Mouse (Mus musculus) heart, embryonic 12.5 days (tissue): ENCODE data around the gene Soat1. TPM values are rescaled to one million over a fixed set of nuclear protein-coding genes. Genes with fewer than 3 reads are reported as not detected.
"Not testable (repeated sequence)": the region's sequence is repeated elsewhere in the genome, so short reads cannot be mapped to it uniquely, and the experiment has no call there.

Experiments used
- ATAC-seq: fragments of 200-750 bp; cut with Nextera tagmentation; 2 replicates; pipeline ENCODE4 v1.8.0; 2017; ENCODE audit warnings: moderate TSS enrichment, moderate library complexity; ENCODE audit not compliant: insufficient number of reproducible peaks, low FRiP score
- H3K27ac ChIP-seq: fragments of 300-500 bp; sonication (generic); 2 replicates; pipeline ENCODE4 v1.5.1; 2016; ENCODE audit warnings: mild to moderate bottlenecking, moderate library complexity; ENCODE audit not compliant: poor library complexity, severe bottlenecking
- H3K27me3 ChIP-seq: fragments of 300-500 bp; sonication (generic); replicated peaks from 2 replicates; pipeline ENCODE4 v1.6.1; 2016; ENCODE audit warnings: mild to moderate bottlenecking, moderate library complexity
- H3K36me3 ChIP-seq: fragments of 300-500 bp; sonication (generic); 2 replicates; pipeline ENCODE4 v1.6.1; 2016; ENCODE audit warnings: mild to moderate bottlenecking, moderate library complexity
- H3K4me1 ChIP-seq: fragments of 300-500 bp; sonication (generic); replicated peaks from 2 replicates; pipeline ENCODE4 v1.6.1; 2016; ENCODE audit warnings: mild to moderate bottlenecking
- H3K4me2 ChIP-seq: fragments of 300-500 bp; sonication (generic); 2 replicates; pipeline ENCODE4 v1.6.1; 2016; ENCODE audit warnings: mild to moderate bottlenecking, moderate library complexity
- H3K4me3 ChIP-seq: fragments of 300-500 bp; sonication (generic); 2 replicates; pipeline ENCODE4 v1.5.1; 2016; ENCODE audit warnings: mild to moderate bottlenecking
- H3K9ac ChIP-seq: fragments of 300-500 bp; sonication (generic); 2 replicates; pipeline ENCODE4 v1.6.1; 2016; ENCODE audit warnings: mild to moderate bottlenecking, moderate library complexity
- H3K9me3 ChIP-seq: fragments of 300-500 bp; sonication (generic); replicated peaks from 2 replicates; pipeline ENCODE4 v1.6.1; 2016; ENCODE audit warnings: mild to moderate bottlenecking, moderate library complexity
- WGBS: fragments of 180-500 bp; shearing (Covaris S2); methylation state at CpG from one replicate; pipeline ENCODE4 v1.1.7; 2016; 5-methylcytosine and 5-hydroxymethylcytosine counted together
- polyA plus RNA-seq: library from polyadenylated mRNA; unstranded; fragments of >200 nt; fragmentation: Nextera tagmentation; extraction: Ambion mirVana; gene quantifications from 2 replicates; pipeline ENCODE4 v1.2.1, GENCODE M21; 2016

Soat1 gene
- 48.3 and 48.9 TPM in 2 replicates for polyA plus RNA-seq

GRCm38 (mm10) chr1:156473961-156474503 lies at the start of gene Soat1:
TSS of gene Soat1 (minus strand) at chr1:156474331.
- H3K9ac ChIP-seq: peak within 1 kb of the TSS; percentile 90
- peak within 1 kb of the TSS; percentile 90 for H3K27ac ChIP-seq
- WGBS: 0% methylated on average over 44 of the region's 46 CpGs
- H3K36me3 ChIP-seq: peaks cover 8% of the 10 kb centered on the region
- ATAC-seq: peak; percentile 92
- H3K4me1 ChIP-seq: peaks cover 16% of the 10 kb centered on the region
- H3K27me3 ChIP-seq: no peaks in the 10 kb centered on the region
- H3K4me2 ChIP-seq: peak within 1 kb of the TSS; percentile 84
- H3K4me3 ChIP-seq: peak within 1 kb of the TSS; percentile 98
- peaks cover 4% of the 10 kb centered on the region; the same call in 1 of the 2 replicates for H3K9me3 ChIP-seq

GRCm38 (mm10) chr1:156523842-156524241 lies 49.7 kb upstream of the Soat1 start, which contains the start of gene Gm10031:
TSS of gene Gm10031 (plus strand) at chr1:156524012.
- 0 out of 2 replicates have a peak, but pooled peaks have one; percentile 72 for ATAC-seq
- not testable (repeated sequence) for H3K4me3 ChIP-seq, H3K4me1 ChIP-seq, H3K9ac ChIP-seq, H3K4me2 ChIP-seq, H3K36me3 ChIP-seq, H3K27me3 ChIP-seq, H3K9me3 ChIP-seq, H3K27ac ChIP-seq
- WGBS: 91% methylated on average over 22 of the region's 22 CpGs

- Histone ChIP-seq H3K36me3 (no peaks in the 10 kb centered on the region), H3K4me3 (no peak overlapping the region), H3K9ac (no peak overlapping the region), H3K27ac (no peak overlapping the region), H3K27me3 (no peaks in the 10 kb centered on the region), H3K9me3 (no peaks in the 10 kb centered on the region), H3K4me1 (no peaks in the 10 kb centered on the region), H3K4me2 (no peak overlapping the region)
- ATAC-seq: no peak
- WGBS: 75% methylated on average over 15 of the region's 15 CpGs
These were observed 47.8 kb upstream of the Soat1 start for GRCm38 (mm10) chr1:156521796-156522517.

GRCm38 (mm10) chr1:156520136-156520780 lies 46.1 kb upstream of the Soat1 start:
- Histone ChIP-seq H3K27me3 (no peaks in the 10 kb centered on the region), H3K4me3 (no peak overlapping the region), H3K27ac (no peak overlapping the region), H3K9me3 (no peaks in the 10 kb centered on the region), H3K4me1 (no peaks in the 10 kb centered on the region), H3K9ac (no peak overlapping the region), H3K4me2 (no peak overlapping the region), H3K36me3 (no peaks in the 10 kb centered on the region)
- ATAC-seq: no peak
- WGBS: 73% methylated on average over 3 of the region's 3 CpGs

GRCm38 (mm10) chr1:156507753-156508152 lies 33.6 kb upstream of the Soat1 start:
- Histone ChIP-seq H3K9me3 (no peaks in the 10 kb centered on the region; the same call in 1 of the 2 replicates), H3K4me2 (no peak overlapping the region), H3K9ac (no peak overlapping the region), H3K36me3 (no peaks in the 10 kb centered on the region), H3K27ac (no peak overlapping the region), H3K4me3 (no peak overlapping the region), H3K27me3 (no peaks in the 10 kb centered on the region), H3K4me1 (no peaks in the 10 kb centered on the region)
- WGBS: 82% methylated on average over 3 of the region's 3 CpGs
- no peak for ATAC-seq

DNA sequence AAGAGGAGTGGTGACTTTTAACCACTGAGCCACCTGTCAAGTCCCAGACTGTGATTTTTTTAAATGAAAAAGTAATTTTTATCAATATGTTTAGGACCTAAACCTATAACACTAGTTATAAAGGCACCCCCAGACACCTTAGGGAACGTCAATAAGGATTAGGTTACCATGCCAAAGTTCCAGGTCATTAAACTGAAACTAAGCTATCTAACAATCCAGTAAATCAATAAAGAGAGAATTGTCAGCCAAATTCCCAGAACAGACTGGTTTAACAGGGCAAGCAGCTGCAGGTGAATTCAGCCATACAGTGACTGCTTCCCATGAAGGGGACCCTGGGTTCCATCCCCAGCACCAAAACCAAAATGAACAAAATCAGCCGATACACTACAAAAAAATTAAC lies 31.8 kb upstream of the Soat1 start:
- no peak for ATAC-seq
- H3K27ac ChIP-seq: no peak overlapping the region
- no peak overlapping the region for H3K4me2 ChIP-seq
- no peaks in the 10 kb centered on the region for H3K4me1 ChIP-seq
- no peaks in the 10 kb centered on the region for H3K27me3 ChIP-seq
- no peak overlapping the region for H3K9ac ChIP-seq
- H3K9me3 ChIP-seq: no peaks in the 10 kb centered on the region; the same call in 1 of the 2 replicates
- no peak overlapping the region for H3K4me3 ChIP-seq
- no peaks in the 10 kb centered on the region for H3K36me3 ChIP-seq
- WGBS: 86% methylated on average over 2 of the region's 2 CpGs

- Histone ChIP-seq H3K27me3 (no peaks in the 10 kb centered on the region), H3K9me3 (no peaks in the 10 kb centered on the region; the same call in 1 of the 2 replicates), H3K9ac (no peak overlapping the region), H3K4me2 (no peak overlapping the region), H3K27ac (no peak overlapping the region), H3K36me3 (no peaks in the 10 kb centered on the region), H3K4me3 (no peak overlapping the region), H3K4me1 (no peaks in the 10 kb centered on the region)
- WGBS: 65% methylated on average over 5 of the region's 5 CpGs
- no peak for ATAC-seq
These were observed 30.9 kb upstream of the Soat1 start for GRCm38 (mm10) chr1:156504945-156505523.

GRCm38 (mm10) chr1:156496910-156497309 lies 22.8 kb upstream of the Soat1 start:
- H3K9me3 ChIP-seq: peaks cover 3% of the 10 kb centered on the region; the same call in 1 of the 2 replicates
- ATAC-seq: no peak
- no peaks in the 10 kb centered on the region for H3K36me3 ChIP-seq
- 77% methylated on average over 5 of the region's 5 CpGs for WGBS
- H3K27ac ChIP-seq: no peak overlapping the region
- H3K4me2 ChIP-seq: no peak overlapping the region
- H3K4me3 ChIP-seq: no peak overlapping the region
- H3K27me3 ChIP-seq: no peaks in the 10 kb centered on the region
- H3K9ac ChIP-seq: no peak overlapping the region
- no peaks in the 10 kb centered on the region for H3K4me1 ChIP-seq

DNA sequence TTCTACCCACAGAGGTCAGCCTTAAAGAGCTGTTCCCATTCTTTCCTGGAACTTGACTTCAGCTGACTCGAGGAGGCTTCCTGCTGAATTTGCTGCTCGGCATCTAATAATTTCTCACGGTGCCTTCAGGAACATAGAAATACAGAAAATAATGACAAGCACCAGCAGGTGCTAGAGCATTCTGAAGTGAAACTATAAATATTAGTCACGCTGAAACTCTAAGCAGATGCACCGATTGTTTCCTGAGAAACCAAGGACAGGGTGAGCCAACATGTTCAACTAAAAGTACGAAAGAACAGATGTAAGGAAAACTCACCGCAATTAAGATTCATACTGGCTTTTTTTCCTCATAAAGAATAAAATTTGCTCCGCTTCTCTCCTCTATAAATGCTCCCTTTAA lies 20.9 kb upstream of the Soat1 start:
- no peaks in the 10 kb centered on the region for H3K36me3 ChIP-seq
- 85% methylated on average over 8 of the region's 8 CpGs for WGBS
- H3K4me2 ChIP-seq: no peak overlapping the region
- H3K9ac ChIP-seq: no peak overlapping the region
- H3K4me3 ChIP-seq: no peak overlapping the region
- H3K27me3 ChIP-seq: no peaks in the 10 kb centered on the region
- H3K27ac ChIP-seq: no peak overlapping the region
- H3K9me3 ChIP-seq: peaks cover 3% of the 10 kb centered on the region; the same call in 1 of the 2 replicates
- ATAC-seq: no peak
- no peaks in the 10 kb centered on the region for H3K4me1 ChIP-seq

DNA sequence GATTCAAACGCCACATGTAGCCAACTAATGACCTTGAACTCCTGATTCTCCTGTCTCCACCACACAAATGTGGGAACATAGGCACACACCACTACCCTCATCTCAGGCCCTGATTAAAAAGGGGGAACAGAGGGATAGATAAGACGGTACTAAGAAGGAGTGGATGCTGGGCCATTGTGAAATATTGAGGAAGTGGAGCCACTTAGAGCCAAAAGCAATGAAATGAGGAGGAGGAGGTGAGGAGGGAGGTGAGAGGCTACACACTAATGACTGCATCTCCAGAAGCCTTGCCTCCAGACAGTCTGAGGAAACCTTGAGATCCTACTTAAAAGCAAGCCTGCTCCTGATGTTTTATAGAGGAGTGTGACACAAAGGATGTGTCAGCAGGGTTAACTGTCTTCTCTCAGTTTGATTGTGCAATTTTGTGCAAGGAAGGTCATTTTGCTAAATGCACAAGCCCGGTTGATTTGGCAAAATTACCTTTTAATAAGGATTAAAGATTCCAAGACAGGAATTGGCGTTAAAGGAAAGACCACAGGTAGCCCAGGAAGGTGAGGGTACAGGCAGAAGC lies 17.2 kb upstream of the Soat1 start:
- no peak overlapping the region for H3K9ac ChIP-seq

GRCm38 (mm10) chr1:156488031-156488430 lies 13.9 kb upstream of the Soat1 start:
- Histone ChIP-seq H3K4me1 (no peaks in the 10 kb centered on the region), H3K9ac (no peak overlapping the region), H3K36me3 (no peaks in the 10 kb centered on the region), H3K27ac (no peak overlapping the region), H3K4me2 (no peak overlapping the region), H3K4me3 (no peak overlapping the region), H3K27me3 (no peaks in the 10 kb centered on the region), H3K9me3 (0 out of 2 replicates have a peak, but pooled peaks cover 4% of the 10 kb centered on the region)
- no peak for ATAC-seq
- 79% methylated on average over 5 of the region's 5 CpGs for WGBS

More for the DNA sequence above, 17.2 kb upstream of the Soat1 start:
- ATAC-seq: no peak
- no peak overlapping the region for H3K4me2 ChIP-seq
- H3K27ac ChIP-seq: no peak overlapping the region
- H3K36me3 ChIP-seq: no peaks in the 10 kb centered on the region
- no peak overlapping the region for H3K4me3 ChIP-seq
- WGBS: 61% methylated on average over 4 of the region's 4 CpGs
- H3K27me3 ChIP-seq: no peaks in the 10 kb centered on the region
- no peaks in the 10 kb centered on the region for H3K4me1 ChIP-seq
- 0 out of 2 replicates have a peak, but pooled peaks cover 4% of the 10 kb centered on the region for H3K9me3 ChIP-seq
